Mouse (Mus musculus) layer of hippocampus, adult 9-10 months (tissue): ENCODE measurements around the gene Sco1.
"Not testable (repeated sequence)": the region's sequence is repeated elsewhere in the genome, so short reads cannot be mapped to it uniquely, and the experiment has no call there.

Experiments used
- DNase-seq: peaks from one replicate; pipeline ENCODE4 v3.0.0; 2022; ENCODE audit warnings: low spot score

Sco1 gene

GRCm38 (mm10) chr11:67052321-67052952 lies at the start of gene Sco1, which contains the start of gene Adprm:
Gene Sco1, plus strand, starts transcription at chr11:67052670.
Gene Adprm, minus strand, starts transcription at chr11:67052594.
- DNase-seq: peak; percentile 73

- DNase-seq: no peak
Measured at GRCm38 (mm10) chr11:67002911-67003310, 49.6 kb upstream of the Sco1 start.

GRCm38 (mm10) chr11:67007961-67008360 lies 44.5 kb upstream of the Sco1 start:
- no peak for DNase-seq

- DNase-seq: no peak
Measured at GRCm38 (mm10) chr11:67008528-67008927, 43.9 kb upstream of the Sco1 start.

GRCm38 (mm10) chr11:67010430-67010829 lies 42.0 kb upstream of the Sco1 start:
- DNase-seq: no peak

- no peak for DNase-seq
Measured at GRCm38 (mm10) chr11:67011635-67012034, 40.8 kb upstream of the Sco1 start.

- no peak for DNase-seq
Measured at GRCm38 (mm10) chr11:67017801-67018591, 34.5 kb upstream of the Sco1 start.

GRCm38 (mm10) chr11:67019711-67020475 lies 32.6 kb upstream of the Sco1 start:
- no peak for DNase-seq

GRCm38 (mm10) chr11:67020948-67021347 lies 31.5 kb upstream of the Sco1 start:
- peak; percentile 33 for DNase-seq

GRCm38 (mm10) chr11:67022354-67023115 lies 29.9 kb upstream of the Sco1 start:
- no peak for DNase-seq

- not testable (repeated sequence) for DNase-seq
Measured at GRCm38 (mm10) chr11:67023191-67023590, 29.3 kb upstream of the Sco1 start.

GRCm38 (mm10) chr11:67023802-67024340 lies 28.6 kb upstream of the Sco1 start:
- DNase-seq: no peak

GRCm38 (mm10) chr11:67024867-67025477 lies 27.5 kb upstream of the Sco1 start, which contains the start of gene Tmem220:
Gene Tmem220, plus strand, starts transcription at chr11:67025154.
- peak; percentile 61 for DNase-seq

GRCm38 (mm10) chr11:67030904-67031602 lies 21.4 kb upstream of the Sco1 start:
- DNase-seq: no peak

- no peak for DNase-seq
Measured at GRCm38 (mm10) chr11:67031603-67031915, 20.9 kb upstream of the Sco1 start.

GRCm38 (mm10) chr11:67034775-67035485 lies 17.5 kb upstream of the Sco1 start:
- no peak for DNase-seq

GRCm38 (mm10) chr11:67036229-67036628 lies 16.2 kb upstream of the Sco1 start:
- no peak for DNase-seq

GRCm38 (mm10) chr11:67036892-67037291 lies 15.6 kb upstream of the Sco1 start:
- DNase-seq: no peak

- no peak for DNase-seq
Measured at GRCm38 (mm10) chr11:67039799-67040198, 12.7 kb upstream of the Sco1 start.

GRCm38 (mm10) chr11:67040483-67040882 lies 12.0 kb upstream of the Sco1 start:
- no peak for DNase-seq
